Mouse (Mus musculus): ENCODE measurements around the gene Ptchd3. TPM values are rescaled to one million over a fixed set of nuclear protein-coding genes. Genes with fewer than 3 reads are reported as not detected.

Ptchd3 gene
- total RNA-seq, 2 experiments from 2014 or later: not detected

Other genes with a start within 250 kb of the Ptchd3 start
- 1 to 10 TPM; 4.9 to 7.1 TPM for gene B3gntl1, start 157.1 kb upstream of the Ptchd3 start, total RNA-seq (2021)
- gene Metrnl, start 128.7 kb upstream of the Ptchd3 start, total RNA-seq (2021): 10 to 100 TPM; 13.4 to 48.5 TPM

Measured in adrenal gland, adult 18-20 months (tissue).